Mouse (Mus musculus): ENCODE data around the gene Rab42. TPM values are rescaled to one million over a fixed set of nuclear protein-coding genes. Genes with fewer than 3 reads are reported as not detected.

Rab42 gene
- polyA plus RNA-seq, 1 experiment, result 24.9 TPM

DNA sequence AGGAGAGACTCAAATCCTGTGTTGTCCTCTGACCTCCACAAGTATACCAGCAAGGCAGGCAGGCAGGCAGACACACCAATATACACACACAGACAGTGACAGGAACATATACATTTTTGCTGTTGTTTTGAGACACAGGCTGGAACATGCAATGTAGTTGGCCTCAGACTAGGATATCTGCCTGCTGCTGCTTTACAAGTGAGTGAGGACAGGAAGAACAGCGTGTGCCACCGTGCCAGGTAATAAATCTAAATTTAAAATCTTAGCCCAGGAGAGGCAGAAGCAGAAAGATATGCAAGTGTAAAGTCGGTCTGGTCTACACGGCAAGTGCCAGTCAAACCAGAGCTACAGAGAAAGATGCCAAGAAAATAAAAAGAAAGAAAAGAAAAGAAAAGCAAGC lies 43.9 kb downstream of the Rab42 start:
- Histone ChIP-seq H3K36me3 (ENCODE audit: control insufficient read depth, insufficient read depth, low read length) (no peaks in the 10 kb centered on the region), H3K27me3 (ENCODE audit: control insufficient read depth, insufficient read depth, low read length) (no peaks in the 10 kb centered on the region), H3K4me3 (ENCODE audit: control insufficient read depth, low read depth, low read length) (no peak overlapping the region), H3K4me1 (ENCODE audit: control insufficient read depth, insufficient read depth, low read length) (peaks cover 8% of the 10 kb centered on the region), H3K27ac (ENCODE audit: control insufficient read depth, insufficient read depth, low read depth, low read length) (no peak overlapping the region)
- TF ChIP-seq CTCF (IDR thresholded peaks at IDR 0.05; ENCODE audit: control insufficient read depth, insufficient read depth, insufficient replicate concordance, low read depth, low read length) (no peak), POLR2A (IDR thresholded peaks at IDR 0.05; ENCODE audit: control insufficient read depth, low read depth, low read length) (no peak)

DNA sequence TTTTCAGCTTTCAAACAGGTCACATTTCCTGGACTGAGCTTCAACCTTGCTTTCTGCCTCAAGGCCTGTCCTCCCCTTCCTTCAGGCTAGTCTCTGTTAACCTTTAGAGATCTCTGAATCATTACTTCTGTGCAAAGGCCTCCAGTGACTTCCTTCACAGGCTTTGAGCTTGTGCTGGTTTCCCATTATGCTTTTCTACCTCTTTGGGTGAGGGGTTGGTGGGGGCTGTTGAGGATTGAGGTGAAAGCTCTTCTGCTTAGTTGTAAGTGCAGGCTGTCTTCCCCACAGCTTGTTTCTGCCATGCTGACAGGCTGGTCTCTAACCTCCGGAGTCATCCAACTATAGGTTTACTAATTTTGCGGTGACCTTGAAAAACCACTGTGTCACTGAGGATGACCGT lies 46.8 kb downstream of the Rab42 start:
- Histone ChIP-seq H3K4me3 (ENCODE audit: control insufficient read depth, low read depth, low read length) (no peak overlapping the region), H3K27me3 (ENCODE audit: control insufficient read depth, insufficient read depth, low read length) (no peaks in the 10 kb centered on the region), H3K27ac (ENCODE audit: control insufficient read depth, insufficient read depth, low read depth, low read length) (no peak overlapping the region), H3K36me3 (ENCODE audit: control insufficient read depth, insufficient read depth, low read length) (no peaks in the 10 kb centered on the region), H3K4me1 (ENCODE audit: control insufficient read depth, insufficient read depth, low read length) (peaks cover 4% of the 10 kb centered on the region)
- TF ChIP-seq POLR2A (IDR thresholded peaks at IDR 0.05; ENCODE audit: control insufficient read depth, low read depth, low read length) (no peak), CTCF (IDR thresholded peaks at IDR 0.05; ENCODE audit: control insufficient read depth, insufficient read depth, insufficient replicate concordance, low read depth, low read length) (no peak)

GRCm38 (mm10) chr4:132254986-132255385 lies 48.2 kb downstream of the Rab42 start:
- TF ChIP-seq POLR2A (IDR thresholded peaks at IDR 0.05; ENCODE audit: control insufficient read depth, low read depth, low read length), result no peak
- no peak for TF ChIP-seq CTCF (IDR thresholded peaks at IDR 0.05; ENCODE audit: control insufficient read depth, insufficient read depth, insufficient replicate concordance, low read depth, low read length)
- Histone ChIP-seq H3K4me1 (ENCODE audit: control insufficient read depth, insufficient read depth, low read length) (no peaks in the 10 kb centered on the region), H3K27ac (ENCODE audit: control insufficient read depth, insufficient read depth, low read depth, low read length) (no peak overlapping the region), H3K4me3 (ENCODE audit: control insufficient read depth, low read depth, low read length) (no peak overlapping the region), H3K36me3 (ENCODE audit: control insufficient read depth, insufficient read depth, low read length) (no peaks in the 10 kb centered on the region), H3K27me3 (ENCODE audit: control insufficient read depth, insufficient read depth, low read length) (no peaks in the 10 kb centered on the region)

DNA sequence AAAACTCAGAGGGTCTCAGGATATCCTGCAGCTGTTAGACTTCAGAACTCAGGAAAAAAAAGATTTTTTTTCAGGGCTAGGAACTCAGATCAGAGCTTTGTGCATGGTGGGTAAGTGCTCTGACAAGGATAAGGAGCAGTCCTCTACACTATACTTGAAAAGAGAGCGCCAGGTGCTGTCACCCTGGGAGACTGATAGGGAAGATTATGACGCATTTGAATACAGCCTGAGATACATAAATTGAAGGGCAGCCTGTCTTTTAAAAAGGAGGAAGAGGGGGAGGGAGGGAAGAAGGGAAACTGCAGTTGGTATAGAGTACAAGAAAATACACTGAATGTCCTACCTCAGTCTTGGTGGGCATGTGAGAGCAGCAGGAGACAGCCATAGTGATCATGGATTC lies 49.6 kb downstream of the Rab42 start:
- Histone ChIP-seq H3K27me3 (ENCODE audit: control insufficient read depth, insufficient read depth, low read length) (no peaks in the 10 kb centered on the region), H3K4me1 (ENCODE audit: control insufficient read depth, insufficient read depth, low read length) (no peaks in the 10 kb centered on the region), H3K4me3 (ENCODE audit: control insufficient read depth, low read depth, low read length) (no peak overlapping the region), H3K27ac (ENCODE audit: control insufficient read depth, insufficient read depth, low read depth, low read length) (no peak overlapping the region), H3K36me3 (ENCODE audit: control insufficient read depth, insufficient read depth, low read length) (no peaks in the 10 kb centered on the region)
- TF ChIP-seq POLR2A (IDR thresholded peaks at IDR 0.05; ENCODE audit: control insufficient read depth, low read depth, low read length), result no peak
- no peak for TF ChIP-seq CTCF (IDR thresholded peaks at IDR 0.05; ENCODE audit: control insufficient read depth, insufficient read depth, insufficient replicate concordance, low read depth, low read length)

DNA sequence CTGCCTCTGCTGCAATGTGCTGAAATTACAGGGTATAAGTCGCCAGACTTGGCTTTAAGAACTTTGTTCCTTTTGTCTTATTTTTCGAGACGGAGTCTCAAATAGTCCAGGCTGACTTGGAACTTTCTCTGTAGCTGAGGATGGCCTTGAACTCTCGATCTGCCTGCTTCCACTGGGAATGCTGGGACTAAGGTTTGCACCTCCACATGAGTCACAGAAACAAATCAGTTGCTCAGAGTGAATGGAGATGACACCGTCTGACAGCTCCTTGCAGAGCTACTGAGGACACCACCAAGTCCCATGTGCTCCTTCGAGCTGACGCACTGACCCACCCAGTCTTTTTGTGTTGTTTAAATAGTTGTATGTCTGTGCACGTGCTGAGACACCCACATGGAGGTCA lies 50.1 kb downstream of the Rab42 start:
- H3K27ac ChIP-seq (ENCODE audit: control insufficient read depth, insufficient read depth, low read depth, low read length), result no peak overlapping the region
- H3K36me3 ChIP-seq (ENCODE audit: control insufficient read depth, insufficient read depth, low read length), result no peaks in the 10 kb centered on the region
- H3K27me3 ChIP-seq (ENCODE audit: control insufficient read depth, insufficient read depth, low read length), result no peaks in the 10 kb centered on the region
- no peaks in the 10 kb centered on the region for H3K4me1 ChIP-seq (ENCODE audit: control insufficient read depth, insufficient read depth, low read length)
- TF ChIP-seq POLR2A (IDR thresholded peaks at IDR 0.05; ENCODE audit: control insufficient read depth, low read depth, low read length) (no peak), CTCF (IDR thresholded peaks at IDR 0.05; ENCODE audit: control insufficient read depth, insufficient read depth, insufficient replicate concordance, low read depth, low read length) (no peak)
- H3K4me3 ChIP-seq (ENCODE audit: control insufficient read depth, low read depth, low read length), result no peak overlapping the region

Other genes starting within 250 kb of the Rab42 start
- gene Gm10300, start 228.7 kb downstream of the Rab42 start, polyA plus RNA-seq (2012; rRNA removed), result not detected in 2 replicates
- 8.7 and 9.6 TPM in 2 replicates for gene Epb41, start 228.1 kb downstream of the Rab42 start, polyA plus RNA-seq (2012; rRNA removed)
- gene Oprd1, start 158.9 kb downstream of the Rab42 start, polyA plus RNA-seq (2012; rRNA removed), result 0.61 and 0.83 TPM in 2 replicates
- 11.9 and 14.5 TPM in 2 replicates for gene Ythdf2, start 91.1 kb downstream of the Rab42 start, polyA plus RNA-seq (2012; rRNA removed)
- gene Gmeb1, start 41.8 kb downstream of the Rab42 start, polyA plus RNA-seq (2012; rRNA removed), result 13.7 and 14.1 TPM in 2 replicates
- 37.0 and 38.5 TPM in 2 replicates for gene Taf12, start 29.0 kb downstream of the Rab42 start, polyA plus RNA-seq (2012; rRNA removed)
- 5.1 and 6.0 TPM in 2 replicates for gene Trnau1ap, start 26.2 kb upstream of the Rab42 start, polyA plus RNA-seq (2012; rRNA removed)
- 179 and 185 TPM in 2 replicates for gene Rcc1, start 50.2 kb upstream of the Rab42 start, polyA plus RNA-seq (2012; rRNA removed)
- gene Phactr4, start 119.1 kb upstream of the Rab42 start, polyA plus RNA-seq (2012; rRNA removed), result 6.6 and 8.5 TPM in 2 replicates
- 3.0 and 3.1 TPM in 2 replicates for gene Med18, start 160.5 kb upstream of the Rab42 start, polyA plus RNA-seq (2012; rRNA removed)
- gene Sesn2, start 207.1 kb upstream of the Rab42 start, polyA plus RNA-seq (2012; rRNA removed), result 18.0 and 19.4 TPM in 2 replicates
- 328 TPM in 2 replicates for gene Atpif1, start 230.3 kb upstream of the Rab42 start, polyA plus RNA-seq (2012; rRNA removed)
- 22.8 and 24.8 TPM in 2 replicates for gene Dnajc8, start 232.2 kb upstream of the Rab42 start, polyA plus RNA-seq (2012; rRNA removed)